Mouse (Mus musculus): ENCODE data around the gene Gm13698. TPM values are rescaled to one million over a fixed set of nuclear protein-coding genes. Genes with fewer than 3 reads are reported as not detected.
"Not testable (repeated sequence)": the region's sequence is repeated elsewhere in the genome, so short reads cannot be mapped to it uniquely, and the experiment has no call there.

Gene Gm13698
- polyA plus RNA-seq, 1 experiment from 2014 or later: not detected

DNA sequence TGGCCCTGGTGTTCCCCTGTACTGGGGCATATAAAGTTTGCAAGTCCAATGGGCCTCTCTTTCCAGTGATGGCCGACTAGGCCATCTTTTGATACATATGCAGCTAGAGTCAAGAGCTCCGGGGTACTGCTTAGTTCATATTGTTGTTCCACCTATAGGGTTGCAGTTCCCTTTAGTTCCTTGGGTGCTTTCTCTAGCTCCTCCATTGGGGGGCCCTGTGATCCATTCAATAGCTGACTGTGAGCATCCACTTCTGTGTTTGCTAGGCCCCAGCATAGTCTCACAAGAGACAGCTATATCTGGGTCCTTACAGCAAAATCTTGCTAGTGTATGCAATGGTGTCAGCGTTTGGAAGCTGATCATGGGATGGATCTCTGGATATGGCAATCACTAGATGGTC, 39.0 kb downstream of the Gm13698 start:
- H3K36me3 ChIP-seq; H3K9me3 ChIP-seq (replicated peaks); H3K4me2 ChIP-seq; H3K4me1 ChIP-seq; H3K27me3 ChIP-seq (replicated peaks); H3K27ac ChIP-seq (replicated peaks); H3K9ac ChIP-seq (replicated peaks); ATAC-seq (ENCODE audit: low FRiP score); H3K4me3 ChIP-seq (replicated peaks): not testable (repeated sequence)
- WGBS: 86% methylated on average over 1 of the region's 3 CpGs

Other genes starting within 250 kb of the Gm13698 start
- gene Itgav, start 231.3 kb upstream of the Gm13698 start, polyA plus RNA-seq (2015; fragmentation: Nextera tagmentation; extraction: Ambion mirVana): 29.1 and 29.8 TPM in 2 replicates
- 69.8 and 79.0 TPM in 2 replicates for gene Fam171b, start 143.1 kb upstream of the Gm13698 start, polyA plus RNA-seq (2015; fragmentation: Nextera tagmentation; extraction: Ambion mirVana)
- gene Zswim2, start 14.5 kb upstream of the Gm13698 start, polyA plus RNA-seq (2015; fragmentation: Nextera tagmentation; extraction: Ambion mirVana): not detected in 2 replicates
- not detected in 2 replicates for gene Gm13693, start 5.8 kb downstream of the Gm13698 start, polyA plus RNA-seq (2015; fragmentation: Nextera tagmentation; extraction: Ambion mirVana)
- not detected in 2 replicates for gene Gm13695, start 11.6 kb downstream of the Gm13698 start, polyA plus RNA-seq (2015; fragmentation: Nextera tagmentation; extraction: Ambion mirVana)
- not detected in 2 replicates for gene Gm13696, start 17.4 kb downstream of the Gm13698 start, polyA plus RNA-seq (2015; fragmentation: Nextera tagmentation; extraction: Ambion mirVana)
- not detected in 2 replicates for gene Gm13694, start 23.2 kb downstream of the Gm13698 start, polyA plus RNA-seq (2015; fragmentation: Nextera tagmentation; extraction: Ambion mirVana)
- not detected in 2 replicates for gene Gm13697, start 29.1 kb downstream of the Gm13698 start, polyA plus RNA-seq (2015; fragmentation: Nextera tagmentation; extraction: Ambion mirVana)
- not detected in 2 replicates for gene Gm13691, start 34.9 kb downstream of the Gm13698 start, polyA plus RNA-seq (2015; fragmentation: Nextera tagmentation; extraction: Ambion mirVana)

All from neural tube, embryonic 15.5 days (tissue).